Mouse (Mus musculus) G1E-ER4 (cell line): Measurements from ENCODE around the gene Nol9. TPM values are rescaled to one million over a fixed set of nuclear protein-coding genes. Genes with fewer than 3 reads are reported as not detected.
A peak's percentile ranks its signal among the peaks of the same experiment; 100 is the strongest.

Source experiments
- GATA1 ChIP-seq: IDR thresholded peaks from one replicate; pipeline ENCODE4 v1.8.0; 2012; ENCODE audit warnings: low read length, inconsistent platforms
- polyA plus RNA-seq: library from polyadenylated mRNA; stranded (reverse); fragments of >175 nt; gene quantifications from 2 replicates; pipeline ENCODE4 v1.2.3, GENCODE M21; 2012

Gene Nol9
- 76.0 and 93.4 TPM in 2 replicates for polyA plus RNA-seq

GRCm38 (mm10) chr4:152038985-152039830, at the start of gene Nol9:
Gene Nol9, plus strand, starts transcription at chr4:152039321.
- TF ChIP-seq GATA1, result no peak

DNA sequence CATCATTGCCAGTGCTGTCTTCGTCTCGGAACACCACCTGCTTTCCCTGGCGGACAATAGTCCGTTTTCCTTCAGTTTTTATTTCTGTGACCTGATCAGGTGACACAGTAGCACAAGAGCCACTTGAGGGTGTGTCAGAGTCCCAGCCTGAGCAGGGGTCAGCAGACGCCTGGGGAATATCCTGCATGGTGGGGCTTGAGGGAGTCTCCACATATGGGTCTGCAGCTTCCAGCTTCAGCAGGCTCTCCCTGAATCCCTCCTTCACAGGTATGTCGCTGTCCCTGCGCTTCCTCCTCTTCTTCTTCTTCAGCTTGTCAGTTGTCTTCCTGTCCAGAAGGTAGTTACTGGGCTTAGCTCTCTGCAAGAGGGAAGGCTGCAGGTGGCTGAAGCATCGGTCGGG, 47.0 kb upstream of the Nol9 start:
- no peak for TF ChIP-seq GATA1

DNA sequence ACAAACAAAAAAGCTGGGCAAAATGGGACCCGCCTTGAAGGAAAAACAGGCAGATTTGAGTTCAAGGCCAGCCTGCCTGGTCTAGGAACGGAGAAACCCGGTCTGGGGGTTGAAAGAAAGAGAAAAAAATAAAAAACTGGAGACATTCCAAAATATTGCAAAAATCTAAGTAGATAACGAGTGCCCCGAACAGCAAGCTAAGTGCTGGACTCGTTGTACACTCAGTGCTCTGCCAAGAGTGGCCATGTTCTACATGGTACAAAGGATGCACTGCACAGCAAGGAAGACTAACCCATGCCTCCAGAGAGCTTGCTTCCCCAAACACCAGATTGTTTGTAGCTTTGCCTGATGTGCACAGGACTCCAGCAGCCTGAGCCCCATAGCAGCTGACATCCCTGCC, 46.1 kb upstream of the Nol9 start:
- TF ChIP-seq GATA1, result no peak

DNA sequence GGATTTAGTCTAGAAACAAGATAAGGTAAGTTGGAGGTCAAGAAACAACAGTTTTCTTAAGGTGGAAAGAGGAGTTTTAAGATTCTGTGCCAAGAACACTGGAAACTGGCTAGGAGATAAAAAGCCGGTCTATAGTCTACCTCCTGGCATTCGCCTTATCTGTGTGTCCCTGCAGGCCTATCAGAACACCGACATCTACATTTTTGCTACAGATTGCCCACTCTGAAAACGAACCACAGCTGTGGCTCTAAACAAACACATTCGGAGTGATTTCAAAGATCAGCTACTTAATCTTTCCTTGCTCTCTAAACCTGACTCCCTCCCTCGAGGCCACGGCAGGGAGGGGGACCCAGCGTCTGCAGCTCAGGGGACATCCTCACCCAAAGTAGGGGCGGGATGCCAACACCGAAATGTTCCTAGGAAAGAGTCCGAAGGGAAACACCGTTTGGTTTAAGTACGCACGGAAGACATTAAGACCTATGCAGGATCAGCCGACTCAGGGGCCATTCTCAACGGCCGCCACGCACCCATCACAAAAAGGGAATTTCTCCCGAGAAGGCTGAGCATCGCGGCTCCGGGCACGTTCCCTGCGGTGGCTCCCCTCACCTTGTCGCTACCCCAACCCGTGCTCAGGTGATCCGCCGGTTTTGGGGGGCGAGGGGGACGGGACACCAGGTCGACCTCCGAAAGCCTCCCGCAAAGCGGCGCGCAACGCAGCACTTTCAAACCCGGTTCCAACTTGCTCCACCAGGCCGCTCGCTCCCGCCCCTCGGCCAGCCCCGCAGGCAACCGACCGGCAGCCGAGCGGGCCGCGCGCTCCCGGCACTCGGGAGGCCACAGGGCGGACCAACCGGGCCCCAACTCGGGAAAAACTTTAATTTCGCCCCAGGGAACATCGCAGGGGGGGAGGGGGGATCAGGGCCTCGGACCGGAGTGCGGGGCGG, 44.6 kb upstream of the Nol9 start:
- peak; percentile 68 for TF ChIP-seq GATA1

DNA sequence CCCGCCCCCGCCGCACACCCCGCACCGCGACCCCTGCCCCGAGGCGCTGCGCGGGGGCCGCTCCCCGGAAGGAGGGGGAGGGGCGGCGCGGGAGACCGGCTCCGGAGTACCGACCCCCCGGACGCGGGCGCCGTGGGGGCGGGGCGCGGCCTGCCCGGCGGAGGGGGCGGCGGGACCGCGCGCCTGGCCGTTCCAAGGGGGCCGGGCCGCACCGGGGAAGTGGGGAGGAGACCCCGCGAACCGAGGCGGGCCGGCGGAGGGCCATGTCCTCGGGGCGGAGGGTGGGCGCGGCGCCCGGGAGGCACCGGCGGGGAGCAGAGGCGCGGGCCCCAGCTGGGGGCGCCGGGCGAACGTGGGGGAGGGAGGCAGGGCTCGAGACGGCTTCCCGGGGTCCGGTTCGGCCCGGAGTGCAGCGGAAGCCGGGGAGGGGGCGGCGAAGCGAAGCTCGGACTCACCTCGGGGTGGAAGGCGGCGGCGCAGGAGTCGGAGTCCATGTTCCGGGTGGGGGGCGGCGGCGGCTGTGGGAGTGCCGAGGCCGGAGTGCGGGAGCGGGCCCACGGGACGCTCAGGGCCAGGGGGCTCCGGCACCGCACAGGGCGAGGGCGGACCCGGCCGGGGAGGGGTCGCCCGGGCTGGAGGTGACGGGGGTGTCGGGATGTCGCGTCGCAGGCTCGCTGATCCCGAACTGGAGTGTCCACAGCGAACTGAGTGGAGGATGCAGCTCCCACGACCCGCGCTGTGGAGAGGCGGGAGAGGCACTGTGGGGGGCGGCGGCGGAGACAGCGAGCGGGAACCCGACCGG, 43.5 kb upstream of the Nol9 start:
- TF ChIP-seq GATA1, result no peak

- no peak for TF ChIP-seq GATA1
Measured at GRCm38 (mm10) chr4:151996173-151996950, 42.8 kb upstream of the Nol9 start, which contains the start of gene Phf13. Gene Phf13, minus strand, starts transcription at chr4:151996258.

DNA sequence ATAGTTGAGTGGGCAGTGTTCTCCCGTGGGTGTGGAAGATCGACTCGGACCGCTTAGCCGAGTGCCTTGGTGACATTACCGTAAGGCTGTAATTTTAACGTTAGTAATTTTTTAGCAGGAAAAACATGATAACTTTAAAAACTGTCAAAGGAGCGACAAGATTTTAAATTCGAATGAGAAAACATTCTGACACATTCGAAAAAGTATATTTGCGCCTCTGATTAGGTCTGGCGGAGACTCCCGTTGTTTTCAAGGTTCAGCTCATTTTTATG, 42.2 kb upstream of the Nol9 start:
- no peak for TF ChIP-seq GATA1

- TF ChIP-seq GATA1, result no peak
Measured at GRCm38 (mm10) chr4:151997701-151998100, 41.4 kb upstream of the Nol9 start.

DNA sequence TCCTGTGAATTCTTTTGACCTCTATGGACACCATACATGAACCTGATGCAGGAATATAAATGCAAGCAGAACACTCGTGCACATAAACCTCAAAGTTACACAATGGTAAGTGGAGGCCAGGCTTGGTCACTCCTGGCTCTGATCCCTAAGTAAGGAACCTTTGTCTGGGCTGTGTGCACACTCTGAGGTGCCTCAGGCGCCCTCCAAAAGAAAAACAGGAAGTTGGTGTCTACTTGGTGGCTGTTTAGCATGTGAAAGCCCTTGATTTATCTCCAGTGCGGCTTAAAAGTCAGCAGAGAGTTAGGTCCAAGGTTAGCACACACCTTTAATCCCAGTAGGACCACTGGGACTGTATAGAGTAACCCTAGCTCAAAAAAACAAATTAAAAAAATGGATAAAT, 39.6 kb upstream of the Nol9 start:
- no peak for TF ChIP-seq GATA1

DNA sequence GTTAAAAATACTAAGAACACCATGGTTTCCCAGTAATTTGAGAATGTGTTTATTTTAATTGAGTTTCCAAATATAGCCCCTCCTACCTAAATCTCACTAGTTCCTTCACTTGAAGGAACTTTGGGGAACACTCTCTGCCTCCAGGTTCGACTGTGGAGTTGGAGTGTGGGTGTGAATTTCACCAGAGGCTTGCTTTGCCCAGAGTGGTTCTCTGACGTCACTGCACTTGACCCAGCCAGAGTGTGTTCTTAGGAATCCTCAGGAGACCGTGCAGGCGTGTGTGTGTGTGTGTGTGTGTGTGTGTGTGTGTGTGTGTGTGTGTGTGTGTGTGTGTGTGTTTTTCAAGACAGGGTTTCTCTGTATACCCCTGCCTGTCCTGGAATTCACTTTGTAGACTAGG, 38.2 kb upstream of the Nol9 start:
- no peak for TF ChIP-seq GATA1

DNA sequence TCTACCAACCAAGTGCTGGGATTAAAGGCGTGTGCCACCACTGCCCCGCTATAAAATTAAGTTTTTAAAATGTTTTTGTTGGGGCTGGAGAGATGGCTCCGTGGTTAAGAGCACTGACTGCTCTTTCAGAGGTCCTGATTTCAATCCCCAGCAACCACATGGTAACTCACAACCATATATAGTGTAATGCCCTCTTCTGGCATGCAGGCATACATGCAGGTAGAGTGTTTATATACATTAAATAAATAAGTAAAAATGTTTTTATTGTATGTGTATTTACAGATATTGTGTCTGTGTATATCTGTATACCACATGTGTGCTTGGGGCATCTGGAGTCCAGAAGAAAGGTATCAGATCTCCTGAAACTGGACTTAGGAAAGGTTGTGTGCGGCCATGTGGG, 37.8 kb upstream of the Nol9 start:
- no peak for TF ChIP-seq GATA1

GRCm38 (mm10) chr4:152002063-152002462, 37.1 kb upstream of the Nol9 start:
- no peak for TF ChIP-seq GATA1

DNA sequence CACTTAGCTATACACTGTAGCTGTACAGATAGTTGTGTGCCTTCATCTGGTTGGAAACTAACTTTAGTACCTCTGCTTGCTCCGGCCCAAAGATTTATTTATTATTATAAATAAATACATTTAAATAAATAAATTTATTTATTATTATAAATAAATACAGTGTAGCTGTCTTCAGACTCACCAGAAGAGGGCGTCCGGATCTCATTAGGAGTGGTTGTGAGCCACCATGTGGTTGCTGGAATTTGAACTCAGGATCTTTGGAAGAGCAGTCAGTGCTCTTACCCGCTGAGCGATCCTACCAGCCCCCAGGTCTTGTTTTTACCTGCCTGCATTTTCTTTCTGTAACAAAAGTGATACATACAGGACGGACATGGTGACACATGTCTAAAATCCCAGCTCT, 33.0 kb upstream of the Nol9 start:
- TF ChIP-seq GATA1, result no peak

DNA sequence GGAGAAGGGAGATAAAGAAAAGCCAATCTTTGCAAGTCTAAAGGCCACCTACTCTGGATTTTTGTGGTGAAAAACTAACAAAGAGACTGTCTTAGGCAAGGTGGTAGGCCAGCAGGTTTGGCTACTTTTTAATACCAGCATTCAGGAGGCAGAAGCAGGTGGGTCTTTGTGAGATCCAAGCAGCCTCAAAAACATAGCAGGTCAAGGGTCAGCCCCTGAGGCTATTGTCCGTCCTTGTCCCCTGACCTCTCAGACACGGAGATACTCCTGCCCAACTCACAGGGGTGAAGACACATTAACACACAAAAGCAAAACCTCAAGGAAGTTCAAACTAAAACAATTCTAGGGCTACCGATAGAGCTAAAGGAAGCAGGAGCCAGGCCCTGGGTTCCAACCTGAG, 32.3 kb upstream of the Nol9 start:
- no peak for TF ChIP-seq GATA1

DNA sequence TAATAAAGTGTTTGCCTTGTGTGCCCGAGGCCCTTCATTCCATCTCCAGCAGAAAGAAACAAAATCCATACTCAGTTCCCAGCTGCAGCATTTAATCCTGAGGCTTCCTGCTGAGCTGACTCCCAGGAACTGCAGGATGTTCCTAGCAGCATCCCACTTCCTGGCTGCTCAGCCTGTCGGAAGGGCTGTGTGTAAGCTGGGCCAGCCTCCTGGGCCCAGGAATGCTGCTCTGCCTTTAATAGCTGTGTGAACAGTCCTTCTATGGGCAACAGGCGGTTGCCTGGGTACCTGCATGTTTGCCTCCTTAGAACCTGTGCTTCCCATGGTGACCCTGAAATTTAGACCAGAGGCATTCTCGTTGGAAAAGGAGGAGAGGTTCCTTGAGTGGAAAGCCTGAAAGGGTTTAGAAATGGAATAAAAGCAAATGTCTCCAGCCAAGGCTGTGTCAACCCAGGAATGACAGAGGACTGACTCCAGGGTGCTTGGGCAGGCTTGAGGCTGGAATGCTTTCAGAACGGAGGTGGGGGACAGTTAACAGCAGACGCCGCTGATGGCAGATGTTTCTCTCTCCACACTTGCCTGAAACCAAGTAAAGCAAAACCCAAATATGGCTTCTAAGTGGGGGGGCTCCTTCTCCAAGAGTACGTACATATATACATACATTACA, 31.5 kb upstream of the Nol9 start:
- TF ChIP-seq GATA1, result no peak

- no peak for TF ChIP-seq GATA1
Measured at GRCm38 (mm10) chr4:152008148-152008500, 31.0 kb upstream of the Nol9 start.
